Mouse (Mus musculus) hindbrain, embryonic 12.5 days (tissue): ENCODE results near the gene Ulk4. TPM values are rescaled to one million over a fixed set of nuclear protein-coding genes. Genes with fewer than 3 reads are reported as not detected.

ENCODE experiments used
- ATAC-seq: fragments of 200-750 bp; cut with Nextera tagmentation; 2 replicates; pipeline ENCODE4 v1.8.0; 2017; ENCODE audit warnings: moderate TSS enrichment; ENCODE audit not compliant: low FRiP score
- H3K27ac ChIP-seq: fragments of 300-500 bp; sonication (generic); 2 replicates; pipeline ENCODE4 v1.5.1; 2016; ENCODE audit warnings: mild to moderate bottlenecking
- H3K27me3 ChIP-seq: fragments of 300-500 bp; sonication (generic); 2 replicates; pipeline ENCODE4 v1.6.1; 2016; ENCODE audit warnings: mild to moderate bottlenecking
- H3K36me3 ChIP-seq: fragments of 300-500 bp; sonication (generic); 2 replicates; pipeline ENCODE4 v1.6.1; 2016; ENCODE audit warnings: mild to moderate bottlenecking
- H3K4me1 ChIP-seq: fragments of 300-500 bp; sonication (generic); 2 replicates; pipeline ENCODE4 v1.6.1; 2016
- H3K4me2 ChIP-seq: fragments of 300-500 bp; sonication (generic); replicated peaks from 2 replicates; pipeline ENCODE4 v1.6.1; 2016; ENCODE audit warnings: mild to moderate bottlenecking
- H3K4me3 ChIP-seq: fragments of 300-500 bp; sonication (generic); 2 replicates; pipeline ENCODE4 v1.5.1; 2016; ENCODE audit warnings: mild to moderate bottlenecking
- H3K9ac ChIP-seq: fragments of 300-500 bp; sonication (generic); 2 replicates; pipeline ENCODE4 v1.6.1; 2016; ENCODE audit warnings: mild to moderate bottlenecking, moderate library complexity
- H3K9me3 ChIP-seq: fragments of 300-500 bp; sonication (generic); replicated peaks from 2 replicates; pipeline ENCODE4 v1.6.1; 2016; ENCODE audit warnings: mild to moderate bottlenecking
- WGBS: fragments of 180-500 bp; shearing (Covaris S2); methylation state at CpG from one replicate; pipeline ENCODE4 v1.1.7; 2016; 5-methylcytosine and 5-hydroxymethylcytosine counted together
- polyA plus RNA-seq: library from polyadenylated mRNA; unstranded; fragments of >200 nt; fragmentation: Nextera tagmentation; extraction: Ambion mirVana; gene quantifications from 2 replicates; pipeline ENCODE4 v1.2.1, GENCODE M21; 2016

The Ulk4 gene
- polyA plus RNA-seq, 1 experiment from 2014 or later, result 164 TPM

GRCm38 (mm10) chr9:121043021-121043420 is 234.0 kb downstream of the Ulk4 start:
- H3K4me1 ChIP-seq, result peaks cover 12% of the 10 kb centered on the region
- H3K4me2 ChIP-seq, result no peak overlapping the region
- no peak for ATAC-seq
- no peak overlapping the region for H3K4me3 ChIP-seq
- H3K9ac ChIP-seq, result no peak overlapping the region
- 72% methylated on average over 4 of the region's 4 CpGs for WGBS
- H3K27ac ChIP-seq, result no peak overlapping the region
- H3K36me3 ChIP-seq, result no peaks in the 10 kb centered on the region
- no peaks in the 10 kb centered on the region for H3K27me3 ChIP-seq
- no peaks in the 10 kb centered on the region for H3K9me3 ChIP-seq

GRCm38 (mm10) chr9:121038396-121038795 is 238.6 kb downstream of the Ulk4 start:
- H3K27ac ChIP-seq, result peak overlapping the region; percentile 83
- no peak overlapping the region; the same call in 1 of the 2 replicates for H3K9ac ChIP-seq
- no peak overlapping the region for H3K4me2 ChIP-seq
- WGBS, result 54% methylated on average over 4 of the region's 4 CpGs
- no peaks in the 10 kb centered on the region for H3K36me3 ChIP-seq
- H3K9me3 ChIP-seq, result no peaks in the 10 kb centered on the region
- ATAC-seq, result peak; percentile 32; the same call in 1 of the 2 replicates
- H3K4me1 ChIP-seq, result peaks cover 35% of the 10 kb centered on the region
- no peaks in the 10 kb centered on the region for H3K27me3 ChIP-seq
- no peak overlapping the region for H3K4me3 ChIP-seq

DNA sequence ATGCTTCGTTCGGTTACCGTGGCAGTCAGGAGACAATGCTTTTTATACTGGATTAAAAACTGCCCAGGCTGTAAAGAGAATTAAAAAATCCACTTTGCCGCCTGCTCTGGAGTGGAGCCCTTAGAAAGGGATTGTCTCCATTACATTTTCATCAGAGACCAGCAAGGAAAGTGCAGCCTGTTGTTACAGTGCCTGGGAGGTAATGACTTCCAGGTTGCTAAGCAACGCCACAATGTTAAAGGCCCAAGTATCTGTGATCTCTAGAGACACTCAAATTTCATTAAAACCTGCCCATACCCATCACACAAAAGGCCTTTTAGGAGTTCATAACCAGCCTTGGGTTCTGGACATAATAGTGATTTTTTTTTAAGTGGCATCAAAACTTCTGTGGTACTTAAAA is 239.0 kb downstream of the Ulk4 start:
- Histone ChIP-seq H3K27me3 (no peaks in the 10 kb centered on the region), H3K27ac (peak overlapping the region; percentile 83), H3K36me3 (no peaks in the 10 kb centered on the region), H3K4me2 (no peak overlapping the region), H3K9me3 (no peaks in the 10 kb centered on the region), H3K9ac (no peak overlapping the region), H3K4me3 (no peak overlapping the region), H3K4me1 (peaks cover 38% of the 10 kb centered on the region)
- 36% methylated on average over 5 of the region's 5 CpGs for WGBS
- ATAC-seq, result peak; percentile 79

- no peak for ATAC-seq
- H3K4me1 ChIP-seq, result peaks cover 53% of the 10 kb centered on the region
- no peaks in the 10 kb centered on the region for H3K27me3 ChIP-seq
- H3K4me3 ChIP-seq, result no peak overlapping the region
- WGBS, result 76% methylated on average over 6 of the region's 6 CpGs
- no peaks in the 10 kb centered on the region for H3K36me3 ChIP-seq
- no peaks in the 10 kb centered on the region for H3K9me3 ChIP-seq
- no peak overlapping the region for H3K9ac ChIP-seq
- H3K4me2 ChIP-seq, result no peak overlapping the region
- no peak overlapping the region for H3K27ac ChIP-seq
Observed at GRCm38 (mm10) chr9:121035296-121035695, 241.7 kb downstream of the Ulk4 start.

- Histone ChIP-seq H3K9ac (no peak overlapping the region), H3K4me3 (no peak overlapping the region), H3K9me3 (no peaks in the 10 kb centered on the region), H3K4me2 (no peak overlapping the region), H3K27me3 (no peaks in the 10 kb centered on the region), H3K36me3 (no peaks in the 10 kb centered on the region), H3K27ac (no peak overlapping the region), H3K4me1 (peaks cover 51% of the 10 kb centered on the region)
- 71% methylated on average over 4 of the region's 4 CpGs for WGBS
- ATAC-seq, result no peak
Observed at GRCm38 (mm10) chr9:121033596-121033995, 243.4 kb downstream of the Ulk4 start.

DNA sequence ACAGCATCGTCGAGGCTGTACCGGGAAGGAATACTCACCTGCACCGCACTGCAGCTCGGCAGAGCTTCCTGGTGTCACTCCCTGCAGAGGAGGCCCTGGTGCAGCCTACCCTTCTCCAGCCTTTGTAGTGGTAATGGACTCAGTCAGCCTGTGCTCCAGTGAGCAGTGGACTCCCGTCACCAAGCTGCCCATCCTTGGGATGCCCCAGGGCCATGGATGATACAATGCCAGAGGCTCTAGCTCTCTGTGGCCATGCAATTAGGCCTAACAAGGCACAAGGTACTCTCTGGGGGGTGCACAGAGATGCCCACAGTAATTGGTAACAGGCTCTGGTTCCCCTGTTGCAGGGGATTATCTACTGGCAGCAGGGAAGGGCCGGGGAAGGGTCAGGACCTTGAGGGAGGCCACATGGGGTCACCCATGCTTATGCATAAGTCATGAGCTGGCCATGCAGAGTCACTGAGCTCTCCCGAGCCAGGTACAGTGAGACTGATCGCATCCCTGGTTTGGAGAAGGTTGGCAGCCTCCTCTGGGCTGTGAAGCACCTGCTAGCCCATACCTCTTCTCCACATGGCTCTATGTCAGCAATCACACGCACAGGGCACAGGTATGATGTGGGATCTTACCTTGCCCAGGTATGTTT is 244.6 kb downstream of the Ulk4 start:
- 37% methylated on average over 10 of the region's 10 CpGs for WGBS
- ATAC-seq, result peak; percentile 35; the same call in 1 of the 2 replicates
- no peaks in the 10 kb centered on the region for H3K36me3 ChIP-seq
- no peak overlapping the region for H3K4me2 ChIP-seq
- H3K9ac ChIP-seq, result no peak overlapping the region
- no peaks in the 10 kb centered on the region for H3K9me3 ChIP-seq
- H3K27ac ChIP-seq, result no peak overlapping the region
- no peaks in the 10 kb centered on the region for H3K27me3 ChIP-seq
- peaks cover 40% of the 10 kb centered on the region for H3K4me1 ChIP-seq
- no peak overlapping the region for H3K4me3 ChIP-seq

GRCm38 (mm10) chr9:121030949-121031348 is 246.0 kb downstream of the Ulk4 start:
- H3K4me2 ChIP-seq, result no peak overlapping the region
- H3K27ac ChIP-seq, result 0 out of 2 replicates have a peak overlapping the region, but pooled peaks have one; percentile 18
- H3K27me3 ChIP-seq, result no peaks in the 10 kb centered on the region

GRCm38 (mm10) chr9:121029786-121030185 is 247.2 kb downstream of the Ulk4 start:
- Histone ChIP-seq H3K36me3 (no peaks in the 10 kb centered on the region), H3K27me3 (no peaks in the 10 kb centered on the region), H3K4me3 (no peak overlapping the region), H3K4me2 (no peak overlapping the region), H3K27ac (no peak overlapping the region), H3K9me3 (no peaks in the 10 kb centered on the region), H3K4me1 (peaks cover 25% of the 10 kb centered on the region), H3K9ac (no peak overlapping the region)
- ATAC-seq, result no peak
- 39% methylated on average over 9 of the region's 9 CpGs for WGBS

More at GRCm38 (mm10) chr9:121030949-121031348, 246.0 kb downstream of the Ulk4 start:
- H3K4me3 ChIP-seq, result no peak overlapping the region
- H3K36me3 ChIP-seq, result no peaks in the 10 kb centered on the region
- no peaks in the 10 kb centered on the region for H3K9me3 ChIP-seq
- no peak for ATAC-seq
- H3K4me1 ChIP-seq, result peaks cover 25% of the 10 kb centered on the region
- WGBS, result 39% methylated on average over 10 of the region's 10 CpGs
- no peak overlapping the region for H3K9ac ChIP-seq

GRCm38 (mm10) chr9:121023526-121024264 is 253.3 kb downstream of the Ulk4 start:
- Histone ChIP-seq H3K9ac (no peak overlapping the region), H3K4me2 (no peak overlapping the region), H3K9me3 (no peaks in the 10 kb centered on the region), H3K27me3 (no peaks in the 10 kb centered on the region), H3K36me3 (no peaks in the 10 kb centered on the region), H3K27ac (peak overlapping the region; percentile 57), H3K4me1 (0 out of 2 replicates have a peak, but pooled peaks cover 8% of the 10 kb centered on the region), H3K4me3 (no peak overlapping the region)
- 80% methylated on average over 14 of the region's 14 CpGs for WGBS
- ATAC-seq, result no peak

DNA sequence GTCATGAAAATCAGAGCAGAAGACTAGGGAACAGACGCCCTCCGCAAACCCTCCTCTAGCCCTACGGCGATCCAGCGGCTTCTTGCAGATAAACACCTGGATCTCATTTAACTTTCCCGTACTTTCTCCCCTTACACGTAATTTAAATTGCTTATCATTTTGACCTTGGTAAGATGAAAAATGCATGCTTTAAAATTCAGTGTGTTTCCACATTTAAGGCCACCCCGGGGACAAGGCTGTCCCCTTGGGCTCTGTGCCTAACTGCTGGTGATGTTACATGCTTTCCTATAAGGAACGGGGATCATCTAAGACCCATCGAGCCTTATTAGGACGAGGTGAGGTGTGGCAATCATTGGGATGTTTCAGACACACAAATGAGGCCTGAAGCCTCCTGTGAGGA is 256.6 kb downstream of the Ulk4 start:
- H3K9me3 ChIP-seq, result no peaks in the 10 kb centered on the region
- no peak overlapping the region for H3K27ac ChIP-seq
- H3K4me2 ChIP-seq, result no peak overlapping the region
- no peaks in the 10 kb centered on the region for H3K27me3 ChIP-seq
- no peak overlapping the region for H3K9ac ChIP-seq
- H3K36me3 ChIP-seq, result no peaks in the 10 kb centered on the region
- H3K4me3 ChIP-seq, result no peak overlapping the region
- ATAC-seq, result no peak
- H3K4me1 ChIP-seq, result peaks cover 17% of the 10 kb centered on the region
- 70% methylated on average over 11 of the region's 11 CpGs for WGBS

DNA sequence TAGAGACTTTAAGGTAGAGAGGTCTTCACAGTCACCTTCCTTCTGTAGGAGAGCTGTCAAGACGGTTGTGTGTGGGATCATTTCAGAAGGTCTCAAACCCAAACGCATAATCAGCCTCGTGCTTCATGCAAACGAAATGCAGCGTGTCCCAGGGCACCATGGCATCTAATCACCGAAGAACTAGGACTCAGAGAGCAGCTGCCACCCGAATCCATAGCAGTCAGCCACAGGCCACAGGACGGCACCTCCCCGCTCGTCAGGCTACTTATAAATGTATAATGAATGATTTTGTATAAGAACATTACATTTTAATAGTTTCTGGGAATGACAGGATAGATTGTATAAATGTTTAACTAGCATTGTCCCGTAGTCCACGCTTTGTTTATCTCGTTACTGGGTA is 257.1 kb downstream of the Ulk4 start:
- Histone ChIP-seq H3K4me3 (no peak overlapping the region), H3K9ac (no peak overlapping the region), H3K4me1 (peaks cover 20% of the 10 kb centered on the region), H3K27me3 (no peaks in the 10 kb centered on the region), H3K9me3 (no peaks in the 10 kb centered on the region), H3K36me3 (no peaks in the 10 kb centered on the region), H3K27ac (0 out of 2 replicates have a peak overlapping the region, but pooled peaks have one; percentile 23), H3K4me2 (no peak overlapping the region)
- WGBS, result 69% methylated on average over 13 of the region's 13 CpGs
- 0 out of 2 replicates have a peak, but pooled peaks have one; percentile 67 for ATAC-seq

DNA sequence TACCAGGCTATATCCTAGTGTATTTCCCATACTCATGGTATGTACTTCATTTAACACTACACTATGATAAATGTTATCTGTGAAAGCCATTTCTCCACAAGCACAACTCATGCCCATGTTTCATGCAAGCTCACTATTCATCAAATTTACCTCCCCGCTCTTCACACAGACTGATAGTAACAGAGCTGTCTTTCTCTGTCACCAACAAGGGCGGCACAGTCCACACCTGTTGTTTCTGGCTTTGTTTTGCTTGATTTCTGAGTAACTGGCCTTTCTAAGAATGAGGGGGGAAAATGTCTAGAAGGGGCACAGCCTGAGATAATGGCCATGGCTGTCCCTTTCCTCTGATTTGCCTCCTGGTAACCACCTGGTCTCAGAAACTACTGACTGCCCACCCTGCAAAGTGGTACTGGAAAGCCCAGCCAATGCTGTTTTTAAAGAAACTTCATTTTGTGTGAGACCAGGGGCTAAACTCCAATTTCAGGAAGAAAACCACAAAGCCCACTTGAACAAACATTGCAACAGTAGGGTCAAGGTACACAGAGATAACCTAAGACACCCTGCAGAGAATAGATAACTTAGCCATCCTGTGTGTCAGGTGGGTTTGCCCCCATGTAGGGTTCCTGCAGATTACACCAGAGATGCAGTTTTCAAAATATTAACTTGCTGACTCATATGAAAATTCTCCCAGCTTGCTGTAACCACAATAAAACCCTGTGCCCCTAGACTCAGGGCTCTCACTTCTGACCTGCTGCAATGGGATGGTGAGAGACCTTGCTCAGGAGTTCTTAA is 258.3 kb downstream of the Ulk4 start:
- H3K27ac ChIP-seq, result no peak overlapping the region
- no peak for ATAC-seq
- no peak overlapping the region for H3K9ac ChIP-seq
- H3K4me3 ChIP-seq, result no peak overlapping the region
- WGBS, result 92% methylated on average over 2 of the region's 2 CpGs
- H3K9me3 ChIP-seq, result no peaks in the 10 kb centered on the region
- peaks cover 20% of the 10 kb centered on the region for H3K4me1 ChIP-seq
- H3K4me2 ChIP-seq, result no peak overlapping the region
- H3K27me3 ChIP-seq, result no peaks in the 10 kb centered on the region
- H3K36me3 ChIP-seq, result no peaks in the 10 kb centered on the region
